Mouse (Mus musculus): ENCODE results near the gene Chst1. TPM values are rescaled to one million over a fixed set of nuclear protein-coding genes. Genes with fewer than 3 reads are reported as not detected.
A peak's percentile ranks its signal among the peaks of the same experiment; 100 is the strongest.

Gene Chst1
- polyA plus RNA-seq (2012; rRNA removed): 0.13 and 0.22 TPM in 2 replicates
- not detected in 2 replicates for polyA plus RNA-seq (2014; fragmentation: Nextera tagmentation; extraction: Ambion mirVana)

DNA sequence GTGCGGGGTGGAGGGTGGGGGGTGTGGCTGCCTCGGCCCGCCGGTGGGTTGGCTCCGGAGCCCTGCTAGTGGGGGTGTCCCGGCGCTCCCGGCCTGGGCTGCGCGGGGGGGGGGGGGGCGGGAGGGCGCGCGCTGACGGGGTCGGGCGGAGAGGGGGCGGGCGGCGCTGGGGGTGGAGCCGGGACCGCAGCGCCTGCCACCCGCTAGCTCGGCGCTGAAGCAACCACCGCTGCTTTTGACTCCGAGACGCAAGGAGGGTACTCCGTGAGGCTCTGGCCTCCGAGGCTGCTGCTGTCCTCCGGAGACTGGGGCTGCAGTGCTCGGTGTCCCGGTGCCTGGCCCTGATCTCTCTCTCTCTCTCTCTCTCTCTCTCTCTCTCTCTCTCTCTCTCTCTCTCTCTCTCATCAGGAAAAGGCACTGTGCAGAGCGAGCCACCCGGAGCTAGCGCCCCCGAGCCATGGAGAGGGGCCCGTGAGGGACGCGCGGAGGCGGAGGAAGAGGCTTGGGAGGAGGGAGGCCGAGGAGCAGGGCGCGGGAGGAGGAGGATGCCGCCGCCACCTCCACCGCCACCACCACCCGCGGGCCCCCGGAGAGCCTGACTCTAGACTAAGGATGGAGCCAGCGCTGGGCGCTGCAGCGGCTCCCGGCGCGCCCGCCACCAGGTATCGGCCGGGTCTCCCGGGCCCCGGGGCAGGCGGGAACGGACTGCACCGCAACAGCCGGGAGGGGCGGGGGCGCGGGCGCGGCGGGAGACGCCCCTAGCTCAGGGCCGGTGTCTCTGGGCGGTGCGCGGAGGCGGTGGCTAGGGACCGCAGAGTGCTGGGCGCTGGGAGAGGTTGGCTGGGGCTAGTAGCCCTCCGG is at the start of gene Chst1:
Gene Chst1 (plus strand): TSS at position 221 of the 861 bp plus-strand sequence.
- Histone ChIP-seq H3K4me3 (ENCODE audit: insufficient read depth in 1 of 2, low read depth in 2 of 2, low read length in 2 of 2) (peak within 1 kb of the TSS; percentile 28 to 40; a peak in 3 of 4 replicates), H3K9ac (replicated peaks) (no peak within 1 kb of the TSS), H3K4me1 (replicated peaks; ENCODE audit: control insufficient read depth in 2 of 2, insufficient read depth in 2 of 2, low read length in 1 of 2) (no peaks in the 10 kb centered on the region), H3K9me3 (ENCODE audit: control insufficient read depth, low read length) (no peaks in the 10 kb centered on the region), H3K27me3 (ENCODE audit: control insufficient read depth, insufficient read depth, low read length) (peaks cover 41% of the 10 kb centered on the region), H3K4me2 (ENCODE audit: low read depth) (peak within 1 kb of the TSS; percentile 56), H3K36me3 (replicated peaks; ENCODE audit: control insufficient read depth, insufficient read depth, low read depth) (no peaks in the 10 kb centered on the region), H3K27ac (no peak within 1 kb of the TSS)
- WGBS (ENCODE audit: insufficient replicate concordance): under 1% methylated on average over 63 of the region's 82 CpGs
- DNase-seq (ENCODE audit: low read depth in 3 of 3, low spot score in 3 of 3) (no peak), ATAC-seq (ENCODE audit: insufficient read depth) (no peak)
- TF ChIP-seq EP300 (IDR thresholded peaks at IDR 0.05; ENCODE audit: low read depth): no peak

- no peak overlapping the region for H3K9ac ChIP-seq (replicated peaks)
- no peak overlapping the region for H3K4me3 ChIP-seq (ENCODE audit: insufficient read depth in 1 of 2, low read depth in 2 of 2, low read length in 2 of 2)
- ATAC-seq (ENCODE audit: insufficient read depth) (no peak), DNase-seq (ENCODE audit: low read depth in 3 of 3, low spot score in 3 of 3) (no peak)
- WGBS (ENCODE audit: insufficient replicate concordance): 11% methylated on average over 2 of the region's 2 CpGs
- H3K4me2 ChIP-seq (ENCODE audit: low read depth): no peak overlapping the region
- no peaks in the 10 kb centered on the region for H3K9me3 ChIP-seq (ENCODE audit: control insufficient read depth, low read length)
- H3K27ac ChIP-seq: no peak overlapping the region
- H3K36me3 ChIP-seq (replicated peaks; ENCODE audit: control insufficient read depth, insufficient read depth, low read depth): no peaks in the 10 kb centered on the region
- H3K27me3 ChIP-seq (ENCODE audit: control insufficient read depth, insufficient read depth, low read length): no peaks in the 10 kb centered on the region
- no peaks in the 10 kb centered on the region; a peak in 1 of 4 replicates for H3K4me1 ChIP-seq (replicated peaks; ENCODE audit: control insufficient read depth in 2 of 2, insufficient read depth in 2 of 2, low read length in 1 of 2)
- no peak for TF ChIP-seq EP300 (IDR thresholded peaks at IDR 0.05; ENCODE audit: low read depth)
- no peak for TF ChIP-seq CTCF (IDR thresholded peaks at IDR 0.05; ENCODE audit: low read depth)
Measured at GRCm38 (mm10) chr2:92550051-92550450, 49.5 kb upstream of the Chst1 start.

- H3K36me3 ChIP-seq (replicated peaks; ENCODE audit: control insufficient read depth, insufficient read depth, low read depth): no peaks in the 10 kb centered on the region
- no peaks in the 10 kb centered on the region; a peak in 1 of 4 replicates for H3K4me1 ChIP-seq (replicated peaks; ENCODE audit: control insufficient read depth in 2 of 2, insufficient read depth in 2 of 2, low read length in 1 of 2)
- no peaks in the 10 kb centered on the region for H3K27me3 ChIP-seq (ENCODE audit: control insufficient read depth, insufficient read depth, low read length)
- no peak overlapping the region for H3K4me3 ChIP-seq (ENCODE audit: insufficient read depth in 1 of 2, low read depth in 2 of 2, low read length in 2 of 2)
- TF ChIP-seq CTCF (IDR thresholded peaks at IDR 0.05; ENCODE audit: low read depth) (no peak), EP300 (IDR thresholded peaks at IDR 0.05; ENCODE audit: low read depth) (no peak)
- no peak overlapping the region for H3K27ac ChIP-seq
- H3K4me2 ChIP-seq (ENCODE audit: low read depth): no peak overlapping the region
- H3K9ac ChIP-seq (replicated peaks): no peak overlapping the region
- H3K9me3 ChIP-seq (ENCODE audit: control insufficient read depth, low read length): no peaks in the 10 kb centered on the region
- ATAC-seq (ENCODE audit: insufficient read depth) (no peak), DNase-seq (ENCODE audit: low read depth in 3 of 3, low spot score in 3 of 3) (no peak)
Measured at GRCm38 (mm10) chr2:92554536-92554935, 45.0 kb upstream of the Chst1 start.

- TF ChIP-seq CTCF (IDR thresholded peaks at IDR 0.05; ENCODE audit: low read depth) (no peak), EP300 (IDR thresholded peaks at IDR 0.05; ENCODE audit: low read depth) (no peak)
- H3K36me3 ChIP-seq (replicated peaks; ENCODE audit: control insufficient read depth, insufficient read depth, low read depth): no peaks in the 10 kb centered on the region
- no peaks in the 10 kb centered on the region; the same call in 1 of the 2 replicates for H3K9me3 ChIP-seq (ENCODE audit: control insufficient read depth, low read length)
- ATAC-seq (ENCODE audit: insufficient read depth) (no peak), DNase-seq (ENCODE audit: low read depth in 3 of 3, low spot score in 3 of 3) (no peak)
- H3K4me3 ChIP-seq (ENCODE audit: insufficient read depth in 1 of 2, low read depth in 2 of 2, low read length in 2 of 2): no peak overlapping the region
- WGBS (ENCODE audit: insufficient replicate concordance): 28% methylated on average over 4 of the region's 4 CpGs
- no peak overlapping the region for H3K4me2 ChIP-seq (ENCODE audit: low read depth)
- no peaks in the 10 kb centered on the region for H3K4me1 ChIP-seq (replicated peaks; ENCODE audit: control insufficient read depth in 2 of 2, insufficient read depth in 2 of 2, low read length in 1 of 2)
- H3K27ac ChIP-seq: no peak overlapping the region
- H3K9ac ChIP-seq (replicated peaks): no peak overlapping the region
- no peaks in the 10 kb centered on the region for H3K27me3 ChIP-seq (ENCODE audit: control insufficient read depth, insufficient read depth, low read length)
Measured at GRCm38 (mm10) chr2:92562930-92563329, 36.6 kb upstream of the Chst1 start.

DNA sequence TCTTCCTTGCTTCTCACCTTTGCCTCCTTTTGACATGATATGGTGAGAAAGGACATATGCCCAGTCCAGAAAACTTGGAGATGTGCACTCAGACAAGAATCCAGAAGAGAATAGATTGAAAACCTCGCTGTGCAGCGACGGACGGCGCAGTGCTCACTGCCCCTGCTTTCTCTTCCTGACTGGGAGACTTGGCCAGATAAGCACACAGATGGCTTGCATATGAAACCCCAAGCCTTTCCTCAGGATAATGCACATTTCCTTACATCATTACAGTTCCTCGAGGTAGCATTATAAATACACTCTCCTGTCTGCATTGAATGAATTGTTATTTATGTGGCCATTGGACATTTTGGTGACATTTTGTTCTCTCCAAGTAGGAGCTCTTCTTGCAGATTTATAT is 28.9 kb upstream of the Chst1 start:
- H3K4me3 ChIP-seq (ENCODE audit: insufficient read depth in 1 of 2, low read depth in 2 of 2, low read length in 2 of 2): no peak overlapping the region
- WGBS (ENCODE audit: insufficient replicate concordance): 41% methylated on average over 6 of the region's 6 CpGs
- no peak for TF ChIP-seq EP300 (IDR thresholded peaks at IDR 0.05; ENCODE audit: low read depth)
- TF ChIP-seq CTCF (IDR thresholded peaks at IDR 0.05; ENCODE audit: low read depth): no peak
- H3K4me2 ChIP-seq (ENCODE audit: low read depth): no peak overlapping the region
- H3K4me1 ChIP-seq (replicated peaks; ENCODE audit: control insufficient read depth in 2 of 2, insufficient read depth in 2 of 2, low read length in 1 of 2): peaks cover 0 to 11% of the 10 kb centered on the region in 2 experiments; a peak in 2 of 4 replicates
- no peaks in the 10 kb centered on the region for H3K36me3 ChIP-seq (replicated peaks; ENCODE audit: control insufficient read depth, insufficient read depth, low read depth)
- H3K9ac ChIP-seq (replicated peaks): no peak overlapping the region
- DNase-seq (ENCODE audit: low read depth in 3 of 3, low spot score in 3 of 3): no peak
- no peak overlapping the region for H3K27ac ChIP-seq
- ATAC-seq (ENCODE audit: insufficient read depth): no peak
- H3K27me3 ChIP-seq (ENCODE audit: control insufficient read depth, insufficient read depth, low read length): no peaks in the 10 kb centered on the region
- H3K9me3 ChIP-seq (ENCODE audit: control insufficient read depth, low read length): no peaks in the 10 kb centered on the region

All from liver, embryonic 14.5 days (tissue).